Comparison of ENCODE assay signal across 23 mouse cellular contexts in genomic region chr1:51069288-51069687, GRCm38 (mm10).
"Had no signal": no experiment of that assay in that cellular context is flagged by ENCODE, and none has a peak within 500 bp of the region (broad histone marks: within the 10 kb centered on the region; RNA-seq: fewer than 3 reads in every experiment).

No protein-coding gene starts in this region.

- H3K9me3 ChIP-seq: liver, embryonic 13.5 days; liver, embryonic 15.5 days; lung, embryonic 15.5 days; megakaryocyte, embryonic 14.5 days; midbrain, embryonic 10.5 days; midbrain, embryonic 12.5 days; neural tube, embryonic 12.5 days; stomach, embryonic 15.5 days had no signal

- H3K27me3 ChIP-seq: liver, embryonic 13.5 days; liver, embryonic 15.5 days; lung, embryonic 15.5 days; megakaryocyte, embryonic 14.5 days; midbrain, embryonic 12.5 days; neural tube, embryonic 12.5 days; stomach, embryonic 15.5 days had no signal

- DNase-seq: liver, embryonic 13.5 days; liver, postnatal 0 days; lung, adult 2 months; lung, postnatal 14 days; lung, postnatal 36 days; midbrain, embryonic 14.5 days; right cerebral cortex, postnatal 14 days; thymus, adult 2 months; thymus, postnatal 14 days; thymus, postnatal 36 days had no signal

- H3K4me3 ChIP-seq: liver, embryonic 13.5 days; liver, embryonic 15.5 days; lung, embryonic 15.5 days; megakaryocyte, embryonic 14.5 days; midbrain, embryonic 10.5 days; midbrain, embryonic 12.5 days; myocyte; neural tube, embryonic 12.5 days; stomach, embryonic 15.5 days had no signal

- H3K4me2 ChIP-seq: liver, embryonic 11.5 days; liver, embryonic 13.5 days; liver, embryonic 15.5 days; lung, embryonic 15.5 days; midbrain, embryonic 12.5 days; neural tube, embryonic 12.5 days; stomach, embryonic 15.5 days had no signal

- ATAC-seq: liver, postnatal 0 days; lung, postnatal 0 days; midbrain, embryonic 16.5 days had no signal

- H3K36me3 ChIP-seq: liver, embryonic 13.5 days; liver, embryonic 15.5 days; lung, embryonic 15.5 days; midbrain, embryonic 10.5 days; midbrain, embryonic 12.5 days; neural tube, embryonic 12.5 days; stomach, embryonic 15.5 days had no signal

- H3K9ac ChIP-seq: liver, embryonic 13.5 days; liver, embryonic 15.5 days; liver, postnatal 0 days; lung, embryonic 15.5 days; midbrain, embryonic 12.5 days; neural tube, embryonic 12.5 days; stomach, embryonic 15.5 days had no signal

- H3K27ac ChIP-seq: liver, embryonic 13.5 days; liver, embryonic 15.5 days; lung, embryonic 15.5 days; macrophage; midbrain, embryonic 10.5 days; midbrain, embryonic 12.5 days; neural tube, embryonic 12.5 days; stomach, embryonic 15.5 days; stomach, postnatal 0 days had no signal

- H3K4me1 ChIP-seq: liver, embryonic 13.5 days; liver, embryonic 15.5 days; megakaryocyte, embryonic 14.5 days; midbrain, embryonic 10.5 days; midbrain, embryonic 12.5 days; neural tube, embryonic 12.5 days; stomach, embryonic 15.5 days had no signal
